Mouse (Mus musculus) midbrain, embryonic 15.5 days (tissue): Measurements from ENCODE around the gene BC052040. TPM values are rescaled to one million over a fixed set of nuclear protein-coding genes. Genes with fewer than 3 reads are reported as not detected.

ENCODE experiments used
- ATAC-seq: fragments of 200-750 bp; cut with Nextera tagmentation; replicated peaks from 2 replicates; pipeline ENCODE4 v1.8.0; 2017; ENCODE audit warnings: moderate TSS enrichment
- H3K27ac ChIP-seq: fragments of 300-500 bp; sonication (generic); 2 replicates; pipeline ENCODE4 v1.5.1; 2015; ENCODE audit warnings: mild to moderate bottlenecking, inconsistent platforms
- H3K27me3 ChIP-seq: fragments of 300-500 bp; sonication (generic); replicated peaks from 2 replicates; pipeline ENCODE4 v1.6.1; 2015; ENCODE audit warnings: inconsistent platforms
- H3K36me3 ChIP-seq: fragments of 300-500 bp; sonication (generic); replicated peaks from 2 replicates; pipeline ENCODE4 v1.6.1; 2015; ENCODE audit warnings: inconsistent platforms
- H3K4me1 ChIP-seq: fragments of 300-500 bp; sonication (generic); 2 replicates; pipeline ENCODE4 v1.6.1; 2015; ENCODE audit warnings: inconsistent platforms
- H3K4me2 ChIP-seq: fragments of 300-500 bp; sonication (generic); 2 replicates; pipeline ENCODE4 v1.6.1; 2015; ENCODE audit warnings: inconsistent platforms, mild to moderate bottlenecking, moderate library complexity
- H3K4me3 ChIP-seq: fragments of 300-500 bp; sonication (generic); 2 replicates; pipeline ENCODE4 v1.5.1; 2015; ENCODE audit warnings: mild to moderate bottlenecking, inconsistent platforms
- H3K9ac ChIP-seq: fragments of 300-500 bp; sonication (generic); 2 replicates; pipeline ENCODE4 v1.6.1; 2015; ENCODE audit warnings: mild to moderate bottlenecking, inconsistent platforms
- H3K9me3 ChIP-seq: fragments of 300-500 bp; sonication (generic); 2 replicates; pipeline ENCODE4 v1.6.1; 2016; ENCODE audit warnings: inconsistent platforms
- WGBS: fragments of 180-500 bp; shearing (Covaris S2); methylation state at CpG from one replicate; pipeline ENCODE4 v1.1.7; 2015; ENCODE audit warnings: mixed read lengths; 5-methylcytosine and 5-hydroxymethylcytosine counted together
- polyA plus RNA-seq: library from polyadenylated mRNA; unstranded; fragments of >200 nt; fragmentation: Nextera tagmentation; extraction: Ambion mirVana; gene quantifications from 2 replicates; pipeline ENCODE4 v1.2.1, GENCODE M21; 2015

BC052040 gene
- polyA plus RNA-seq = 17.3 and 19.6 TPM in 2 replicates

DNA sequence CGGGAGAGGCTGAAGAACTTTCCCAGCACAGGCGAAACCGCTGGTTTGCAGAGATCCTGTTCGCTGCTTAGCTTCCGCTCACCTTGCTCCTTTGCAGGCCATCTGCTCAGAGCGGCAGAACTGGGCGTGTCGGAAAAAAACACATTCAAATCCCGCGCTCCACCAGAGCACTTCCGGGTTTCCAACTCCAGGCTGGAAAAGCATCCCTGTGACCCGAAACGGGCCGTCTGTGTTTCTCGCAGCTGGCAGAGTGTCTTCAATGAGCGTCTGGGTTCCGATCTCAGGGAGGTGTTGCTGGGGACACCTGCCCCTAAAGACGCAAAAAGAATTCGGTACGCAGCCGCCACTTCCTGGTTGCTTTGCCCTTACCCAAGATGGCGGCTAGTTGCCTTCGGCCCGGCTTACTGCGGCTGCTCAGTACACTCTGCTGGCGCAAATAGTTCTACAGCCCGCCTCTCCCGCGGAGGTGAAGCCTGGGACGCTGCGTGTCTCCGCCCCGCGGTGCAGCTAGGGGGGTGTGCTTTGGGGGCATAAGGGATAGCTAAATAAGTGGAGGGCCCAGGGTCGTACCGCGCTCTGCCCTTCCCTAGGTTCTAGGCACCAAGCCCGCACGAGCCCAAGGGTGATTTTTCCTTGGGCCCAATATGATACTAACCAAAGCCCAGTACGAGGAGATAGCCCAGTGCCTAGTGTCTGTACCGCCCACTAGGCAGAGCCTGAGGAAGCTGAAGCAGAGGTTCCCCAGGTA, at the start of gene BC052040:
Gene BC052040 (plus strand): TSS at position 476 of the 748 bp plus-strand sequence.
- H3K27ac ChIP-seq = peak within 1 kb of the TSS; percentile 70
- peak; percentile 99 for ATAC-seq

DNA sequence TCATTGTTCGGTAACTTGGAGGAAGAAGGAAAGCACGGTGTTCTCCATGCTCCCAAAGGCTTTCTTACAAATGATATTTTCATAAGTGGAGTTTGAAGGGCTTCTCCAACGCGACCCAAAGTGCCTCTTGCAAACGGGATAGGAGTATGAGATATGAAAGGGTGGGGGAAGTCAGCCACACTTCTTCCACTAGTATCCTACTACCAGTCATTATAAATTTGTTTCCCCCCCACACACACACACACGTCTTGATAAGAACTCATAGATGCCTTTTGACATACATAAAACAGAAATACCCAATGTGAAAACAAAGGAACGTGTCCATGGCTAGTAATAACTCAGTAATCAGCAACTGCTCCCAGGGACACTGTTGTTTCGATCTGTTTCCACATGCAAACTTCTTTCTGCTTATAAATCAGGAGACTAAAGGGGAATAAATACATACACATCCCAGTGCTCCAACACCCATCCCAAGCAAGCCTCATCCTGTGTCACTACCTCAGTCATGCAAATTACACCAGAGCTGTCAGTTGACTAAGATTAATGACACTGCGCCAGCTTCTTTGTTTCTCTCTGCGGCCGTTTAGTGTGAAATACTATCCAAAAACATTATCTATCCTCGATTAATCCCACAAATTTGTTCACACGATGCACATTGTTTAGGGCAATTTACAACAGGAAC, 43.4 kb upstream of the BC052040 start:
- Histone ChIP-seq H3K36me3 (no peaks in the 10 kb centered on the region), H3K4me1 (no peaks in the 10 kb centered on the region; the same call in 1 of the 2 replicates), H3K27ac (no peak overlapping the region), H3K9ac (no peak overlapping the region), H3K27me3 (no peaks in the 10 kb centered on the region), H3K4me3 (no peak overlapping the region), H3K4me2 (no peak overlapping the region), H3K9me3 (no peaks in the 10 kb centered on the region)
- no peak for ATAC-seq
- 59% methylated on average over 13 of the region's 13 CpGs for WGBS

More for the DNA sequence above, at the start of gene BC052040:
- Histone ChIP-seq H3K4me3 (peak within 1 kb of the TSS; percentile 71), H3K9ac (peak within 1 kb of the TSS; percentile 74), H3K9me3 (no peaks in the 10 kb centered on the region), H3K27me3 (no peaks in the 10 kb centered on the region), H3K4me2 (peak within 1 kb of the TSS; percentile 58), H3K4me1 (peaks cover 11% of the 10 kb centered on the region), H3K36me3 (no peaks in the 10 kb centered on the region)
- under 1% methylated on average over 41 of the region's 41 CpGs for WGBS

DNA sequence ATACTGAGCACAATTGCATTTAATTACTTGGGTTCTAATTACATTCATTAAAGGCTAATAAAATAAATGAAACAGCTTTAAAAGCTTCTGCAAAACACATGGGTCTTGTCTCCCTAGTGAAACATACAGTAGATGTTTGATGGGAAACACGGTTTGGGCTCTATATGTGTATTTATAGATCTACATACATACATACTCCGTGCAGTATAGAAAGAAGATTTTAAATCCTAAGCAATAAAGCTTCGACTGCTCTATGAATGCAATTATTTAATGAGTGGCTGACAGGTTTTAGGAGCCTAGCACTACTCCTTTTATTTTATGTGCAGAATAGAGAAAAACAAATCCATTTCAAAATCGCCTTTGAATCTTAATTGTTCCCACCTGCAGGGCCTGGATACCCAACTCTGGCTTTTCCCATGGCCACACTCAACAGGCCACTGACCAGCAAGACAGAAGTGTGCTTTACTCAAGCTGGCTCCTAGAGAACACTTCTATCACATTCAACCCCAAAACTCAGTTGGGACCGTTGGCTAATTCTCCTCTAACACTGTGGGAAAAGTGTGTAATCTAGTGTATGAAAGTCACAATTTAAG, 42.7 kb upstream of the BC052040 start:
- no peak overlapping the region for H3K4me2 ChIP-seq
- no peak for ATAC-seq
- WGBS = 76% methylated on average over 5 of the region's 5 CpGs

DNA sequence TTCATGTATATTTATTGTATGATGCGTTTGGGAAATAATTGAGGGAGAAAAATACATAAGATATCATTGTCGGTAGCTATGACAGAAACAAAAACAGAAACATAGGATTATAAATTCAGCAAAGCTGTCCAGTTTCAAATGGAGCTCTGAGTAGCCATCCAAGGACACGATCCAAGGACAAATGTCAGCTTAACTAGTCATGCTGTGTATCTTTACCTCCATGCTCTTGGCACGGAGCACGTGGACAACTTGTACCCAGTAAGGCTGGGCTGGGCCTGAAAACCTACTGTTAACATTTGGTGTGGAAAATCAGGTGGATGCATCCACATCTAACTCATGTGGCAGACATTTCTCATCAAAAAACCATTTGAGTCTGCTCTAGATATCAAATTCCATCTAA, 41.8 kb upstream of the BC052040 start:
- Histone ChIP-seq H3K4me2 (no peak overlapping the region), H3K27ac (no peak overlapping the region), H3K27me3 (no peaks in the 10 kb centered on the region), H3K4me3 (no peak overlapping the region), H3K9me3 (no peaks in the 10 kb centered on the region), H3K9ac (no peak overlapping the region), H3K36me3 (no peaks in the 10 kb centered on the region), H3K4me1 (no peaks in the 10 kb centered on the region; the same call in 1 of the 2 replicates)
- no peak for ATAC-seq
- 90% methylated on average over 5 of the region's 5 CpGs for WGBS

More for the DNA sequence above, 42.7 kb upstream of the BC052040 start:
- Histone ChIP-seq H3K27ac (no peak overlapping the region), H3K27me3 (no peaks in the 10 kb centered on the region), H3K36me3 (no peaks in the 10 kb centered on the region), H3K4me3 (no peak overlapping the region), H3K4me1 (no peaks in the 10 kb centered on the region; the same call in 1 of the 2 replicates), H3K9ac (no peak overlapping the region), H3K9me3 (no peaks in the 10 kb centered on the region)

DNA sequence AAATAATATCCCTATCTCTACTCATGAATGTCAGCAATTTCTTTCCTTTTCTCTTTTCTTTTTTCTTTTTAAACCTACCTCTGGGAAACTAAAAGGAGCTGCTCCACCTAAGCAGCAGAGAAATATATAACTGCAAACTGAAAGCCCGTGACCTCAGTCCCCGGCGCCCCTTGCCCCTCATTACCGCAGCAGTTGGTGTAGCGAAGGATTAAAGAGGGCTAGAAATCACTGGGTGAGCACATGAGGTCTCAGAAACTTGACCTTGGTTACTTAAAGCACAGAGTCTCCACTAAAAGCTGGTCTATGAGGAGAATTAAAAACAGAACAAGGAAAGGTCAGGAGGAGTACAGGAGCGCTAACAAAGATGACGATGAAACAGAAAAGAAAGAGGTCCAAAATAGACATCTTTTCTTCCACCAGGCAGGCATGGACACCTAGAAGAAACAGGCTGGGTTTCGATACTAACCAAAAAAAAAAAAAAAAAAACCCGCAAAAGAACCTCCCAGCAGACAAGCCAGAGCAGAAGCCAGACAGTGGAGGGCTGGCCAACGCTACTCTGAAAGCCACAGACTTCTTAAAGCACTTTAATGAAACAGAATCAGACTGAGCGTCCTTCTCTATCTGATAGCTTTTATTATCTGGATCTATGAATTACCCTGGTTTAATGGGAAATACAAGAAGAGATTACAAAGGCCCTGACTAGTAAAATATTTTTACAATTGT, 39.0 kb upstream of the BC052040 start:
- WGBS = 77% methylated on average over 11 of the region's 11 CpGs

DNA sequence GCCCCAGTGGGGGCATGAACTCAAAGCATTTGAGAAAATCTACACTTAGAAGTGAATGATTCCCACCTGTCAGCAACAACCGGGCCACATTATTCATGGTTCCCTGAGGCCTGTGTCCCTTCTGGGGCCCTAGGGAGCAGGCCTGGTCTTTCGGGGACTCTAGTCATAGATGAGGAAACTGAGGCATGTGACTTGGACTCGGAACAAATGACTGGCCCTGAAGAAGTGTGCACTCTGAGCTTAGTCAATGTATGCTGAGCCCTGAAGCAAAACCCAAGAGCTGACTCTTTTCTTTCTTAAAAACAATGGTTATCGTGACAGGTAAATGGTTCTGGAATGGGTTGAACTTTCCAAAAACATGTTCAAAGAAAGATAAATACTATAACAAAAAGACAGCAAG, 38.3 kb upstream of the BC052040 start:
- H3K9ac ChIP-seq = no peak overlapping the region
- no peak overlapping the region for H3K27ac ChIP-seq
- no peak overlapping the region for H3K4me3 ChIP-seq
- H3K9me3 ChIP-seq = no peaks in the 10 kb centered on the region
- no peak overlapping the region for H3K4me2 ChIP-seq
- H3K36me3 ChIP-seq = no peaks in the 10 kb centered on the region
- H3K27me3 ChIP-seq = no peaks in the 10 kb centered on the region
- WGBS = 88% methylated on average over 4 of the region's 4 CpGs
- ATAC-seq = no peak
- no peaks in the 10 kb centered on the region; the same call in 1 of the 2 replicates for H3K4me1 ChIP-seq

More for the DNA sequence above, 39.0 kb upstream of the BC052040 start:
- no peak overlapping the region for H3K27ac ChIP-seq
- H3K4me2 ChIP-seq = no peak overlapping the region
- H3K27me3 ChIP-seq = no peaks in the 10 kb centered on the region
- no peaks in the 10 kb centered on the region; the same call in 1 of the 2 replicates for H3K4me1 ChIP-seq
- no peak overlapping the region for H3K9ac ChIP-seq
- no peak overlapping the region for H3K4me3 ChIP-seq
- no peaks in the 10 kb centered on the region for H3K9me3 ChIP-seq
- ATAC-seq = 0 out of 2 replicates have a peak, but pooled peaks have one; percentile 9
- no peaks in the 10 kb centered on the region for H3K36me3 ChIP-seq

DNA sequence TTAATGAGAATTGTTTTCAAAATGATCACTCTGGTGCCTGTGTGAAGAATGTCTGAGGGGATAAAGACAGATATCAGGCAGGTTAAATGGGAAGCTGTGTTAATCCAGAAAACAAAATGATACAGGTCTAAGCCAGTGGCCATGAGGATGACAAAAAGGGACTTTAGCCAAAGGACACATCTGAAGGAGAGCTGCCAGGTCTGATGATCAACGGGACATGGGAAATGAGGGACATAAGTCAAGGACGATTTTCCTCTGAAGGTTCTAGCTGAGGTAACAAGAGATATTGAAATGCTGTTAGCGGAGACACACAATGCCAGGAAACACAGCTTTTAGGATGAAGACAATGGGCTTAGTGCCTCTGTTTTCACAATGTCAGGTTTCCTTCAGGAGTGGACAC, 29.6 kb upstream of the BC052040 start:
- 79% methylated on average over 3 of the region's 3 CpGs for WGBS
- Histone ChIP-seq H3K36me3 (no peaks in the 10 kb centered on the region), H3K9me3 (no peaks in the 10 kb centered on the region), H3K4me2 (no peak overlapping the region), H3K9ac (no peak overlapping the region), H3K27ac (no peak overlapping the region), H3K4me3 (no peak overlapping the region), H3K4me1 (no peaks in the 10 kb centered on the region), H3K27me3 (no peaks in the 10 kb centered on the region)
- no peak for ATAC-seq

DNA sequence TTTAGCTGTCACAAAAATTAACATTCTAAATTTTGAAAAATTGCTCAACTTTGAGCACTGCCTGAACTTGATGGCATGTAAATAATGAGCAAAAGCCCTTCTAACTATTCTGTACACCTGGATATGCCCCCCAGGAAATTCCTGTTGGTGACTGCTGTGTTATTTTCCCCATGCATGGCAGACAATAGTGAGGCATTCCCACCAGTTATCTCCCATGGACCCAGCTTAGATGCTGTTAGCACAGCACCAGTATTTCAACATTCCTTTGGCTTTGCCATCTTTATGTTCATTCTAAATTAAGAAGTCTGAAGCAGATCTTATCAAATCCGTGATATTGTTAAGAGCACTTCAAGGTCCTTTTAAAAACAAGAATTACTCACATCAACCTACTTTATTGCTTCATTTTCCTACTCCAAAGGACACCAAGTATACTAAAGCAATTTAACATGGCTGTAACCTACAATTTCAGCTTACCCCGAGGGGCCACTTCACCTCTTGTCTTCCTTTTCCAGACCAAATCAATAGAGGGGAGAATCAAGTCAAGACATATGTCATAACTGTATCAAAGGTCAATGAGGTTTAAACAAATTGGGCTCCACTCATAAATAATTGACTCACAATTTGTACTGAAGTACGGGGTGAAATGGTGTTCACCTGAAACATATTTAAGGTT, 19.2 kb upstream of the BC052040 start:
- 87% methylated on average over 3 of the region's 3 CpGs for WGBS
- H3K27ac ChIP-seq = no peak overlapping the region
- H3K27me3 ChIP-seq = no peaks in the 10 kb centered on the region
- ATAC-seq = no peak
- H3K9me3 ChIP-seq = no peaks in the 10 kb centered on the region
- no peak overlapping the region for H3K4me2 ChIP-seq
- H3K4me1 ChIP-seq = no peaks in the 10 kb centered on the region
- no peak overlapping the region for H3K4me3 ChIP-seq
- no peaks in the 10 kb centered on the region for H3K36me3 ChIP-seq
- no peak overlapping the region for H3K9ac ChIP-seq

DNA sequence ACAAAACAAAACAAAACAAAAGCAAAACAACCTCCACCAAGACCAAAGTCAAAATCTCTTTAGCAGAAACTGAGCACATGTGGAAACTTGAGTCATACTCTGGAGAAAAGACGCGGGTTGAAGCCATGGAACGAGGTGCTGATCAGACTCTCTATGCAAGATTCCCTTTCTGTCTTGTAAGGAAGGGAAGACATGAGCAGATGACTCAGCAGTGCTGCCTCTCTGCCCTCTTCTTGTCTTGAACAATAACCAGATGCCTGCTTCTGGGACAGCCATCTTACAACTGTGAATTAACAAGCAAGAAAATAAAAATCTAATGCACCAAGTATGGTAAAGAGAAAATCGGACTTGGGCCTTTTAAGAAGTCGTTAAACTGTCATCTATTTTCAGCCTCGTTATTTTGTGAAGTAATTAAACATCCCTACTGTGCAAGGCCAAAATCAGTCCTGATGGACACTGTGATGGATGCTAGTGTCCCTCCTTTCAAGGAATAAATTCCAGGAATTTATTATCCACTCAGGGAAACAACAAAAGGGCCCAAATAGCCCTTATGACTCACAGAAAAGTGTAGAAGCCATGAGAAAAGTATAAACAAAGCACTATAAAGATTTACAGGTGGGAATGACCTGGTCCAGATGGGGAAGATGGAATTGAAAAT, 18.0 kb upstream of the BC052040 start:
- Histone ChIP-seq H3K9me3 (no peaks in the 10 kb centered on the region), H3K4me3 (no peak overlapping the region), H3K27me3 (no peaks in the 10 kb centered on the region), H3K4me2 (no peak overlapping the region), H3K9ac (no peak overlapping the region), H3K27ac (no peak overlapping the region), H3K4me1 (no peaks in the 10 kb centered on the region), H3K36me3 (no peaks in the 10 kb centered on the region)
- 89% methylated on average over 6 of the region's 6 CpGs for WGBS
- no peak for ATAC-seq

DNA sequence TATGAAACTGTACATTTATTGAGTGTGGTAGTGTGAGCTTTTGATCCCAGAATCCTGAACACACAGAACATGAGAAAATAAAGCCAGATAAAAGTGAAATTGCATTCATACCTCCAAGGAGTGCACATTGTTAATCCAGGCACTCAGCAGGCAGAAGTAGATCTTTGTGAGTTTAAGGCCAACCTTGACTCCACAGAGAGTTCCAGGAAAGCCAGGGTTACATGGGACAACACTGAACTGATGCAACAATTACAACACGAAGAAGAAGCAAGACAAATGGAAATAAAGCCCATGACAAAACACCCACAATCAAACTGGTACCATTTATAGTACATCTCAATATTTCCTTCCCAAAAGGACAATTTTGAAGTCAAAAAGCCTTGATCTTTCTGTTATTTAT, 9.5 kb upstream of the BC052040 start:
- Histone ChIP-seq H3K9ac (no peak overlapping the region), H3K27ac (no peak overlapping the region), H3K4me1 (no peaks in the 10 kb centered on the region), H3K27me3 (no peaks in the 10 kb centered on the region), H3K4me3 (no peak overlapping the region), H3K4me2 (no peak overlapping the region), H3K9me3 (no peaks in the 10 kb centered on the region), H3K36me3 (no peaks in the 10 kb centered on the region)
- WGBS = 97% methylated on average over 1 of the region's 1 CpGs
- ATAC-seq = no peak

DNA sequence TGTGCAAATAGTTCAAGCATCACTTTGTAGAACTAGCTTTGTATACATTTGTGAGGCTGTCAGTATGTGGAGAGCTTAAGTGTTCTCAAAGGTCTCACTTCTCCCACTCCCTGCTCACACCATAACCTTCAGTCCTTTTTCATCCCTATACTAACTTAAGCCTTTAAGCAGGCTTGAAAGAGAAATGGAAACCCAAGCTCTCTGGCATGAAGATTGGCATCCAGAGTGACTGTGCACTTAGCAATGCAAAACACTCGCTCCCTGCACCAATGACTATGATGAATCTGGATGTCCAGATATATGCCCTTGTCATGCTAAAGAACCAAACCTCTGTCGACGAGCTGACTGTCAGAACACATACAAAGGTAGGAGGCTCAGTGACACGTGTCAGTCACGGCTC, 6.7 kb upstream of the BC052040 start:
- Histone ChIP-seq H3K4me1 (no peaks in the 10 kb centered on the region), H3K9ac (no peak overlapping the region), H3K9me3 (no peaks in the 10 kb centered on the region), H3K4me2 (no peak overlapping the region), H3K27me3 (no peaks in the 10 kb centered on the region), H3K4me3 (no peak overlapping the region), H3K36me3 (no peaks in the 10 kb centered on the region), H3K27ac (no peak overlapping the region)
- 60% methylated on average over 5 of the region's 5 CpGs for WGBS
- no peak for ATAC-seq
